Mouse (Mus musculus): ENCODE data around the gene Ces1g.

Gene Ces1g

GRCm38 (mm10) chr8:93337207-93337606 is at the start of gene Ces1g:
TSS of gene Ces1g (minus strand) at chr8:93337308.
- no peak for DNase-seq

GRCm38 (mm10) chr8:93379625-93380024 is 42.5 kb upstream of the Ces1g start, which contains the start of gene Ces1h:
TSS of gene Ces1h (minus strand) at chr8:93379725.
- no peak for DNase-seq

GRCm38 (mm10) chr8:93369481-93369880 is 32.4 kb upstream of the Ces1g start:
- DNase-seq = peak; percentile 8

GRCm38 (mm10) chr8:93360113-93360512 is 23.0 kb upstream of the Ces1g start:
- DNase-seq = no peak

- DNase-seq = no peak
Observed at GRCm38 (mm10) chr8:93339531-93339930, 2.4 kb upstream of the Ces1g start.

GRCm38 (mm10) chr8:93332703-93333102 is 4.4 kb downstream of the Ces1g start:
- no peak for DNase-seq

- no peak for DNase-seq
Observed at GRCm38 (mm10) chr8:93331151-93331550, 6.0 kb downstream of the Ces1g start.

GRCm38 (mm10) chr8:93325123-93325522 is 12.0 kb downstream of the Ces1g start:
- peak; percentile 8 for DNase-seq

GRCm38 (mm10) chr8:93317031-93317430 is 20.1 kb downstream of the Ces1g start:
- no peak for DNase-seq

GRCm38 (mm10) chr8:93315557-93315956 is 21.6 kb downstream of the Ces1g start:
- no peak for DNase-seq

GRCm38 (mm10) chr8:93283896-93284295 is 53.2 kb downstream of the Ces1g start:
- DNase-seq = no peak

- no peak for DNase-seq
Observed at GRCm38 (mm10) chr8:93282349-93282748, 54.8 kb downstream of the Ces1g start.

GRCm38 (mm10) chr8:93279556-93279955 is 57.6 kb downstream of the Ces1g start, which contains the start of gene Ces1f:
TSS of gene Ces1f (minus strand) at chr8:93279747.
- DNase-seq = no peak

GRCm38 (mm10) chr8:93278176-93278805 is 58.8 kb downstream of the Ces1g start:
- DNase-seq = no peak

GRCm38 (mm10) chr8:93274609-93275008 is 62.5 kb downstream of the Ces1g start:
- DNase-seq = no peak

- DNase-seq = peak; percentile 6
Observed at GRCm38 (mm10) chr8:93273321-93273720, 63.8 kb downstream of the Ces1g start.

GRCm38 (mm10) chr8:93272686-93273085 is 64.4 kb downstream of the Ces1g start:
- peak; percentile 46 for DNase-seq

- peak; percentile 12 for DNase-seq
Observed at GRCm38 (mm10) chr8:93261436-93261835, 75.7 kb downstream of the Ces1g start.

- DNase-seq = no peak
Observed at GRCm38 (mm10) chr8:93252400-93252925, 84.6 kb downstream of the Ces1g start.
